Mouse (Mus musculus) heart, postnatal 4 days (tissue): ENCODE measurements around the gene Gm10272. TPM values are rescaled to one million over a fixed set of nuclear protein-coding genes. Genes with fewer than 3 reads are reported as not detected.
A peak's percentile ranks its signal among the peaks of the same experiment; 100 is the strongest.
"Not testable (repeated sequence)": the region's sequence is repeated elsewhere in the genome, so short reads cannot be mapped to it uniquely, and the experiment has no call there.

Experiments
- DNase-seq: peaks from one replicate; pipeline ENCODE4 v3.0.0; 2021
- total RNA-seq, 2 experiments: library from RNA; stranded (reverse); gene quantifications; 2 replicates each; pipeline ENCODE4 v1.2.3; 2021

Gene Gm10272
- not detected for total RNA-seq

DNA sequence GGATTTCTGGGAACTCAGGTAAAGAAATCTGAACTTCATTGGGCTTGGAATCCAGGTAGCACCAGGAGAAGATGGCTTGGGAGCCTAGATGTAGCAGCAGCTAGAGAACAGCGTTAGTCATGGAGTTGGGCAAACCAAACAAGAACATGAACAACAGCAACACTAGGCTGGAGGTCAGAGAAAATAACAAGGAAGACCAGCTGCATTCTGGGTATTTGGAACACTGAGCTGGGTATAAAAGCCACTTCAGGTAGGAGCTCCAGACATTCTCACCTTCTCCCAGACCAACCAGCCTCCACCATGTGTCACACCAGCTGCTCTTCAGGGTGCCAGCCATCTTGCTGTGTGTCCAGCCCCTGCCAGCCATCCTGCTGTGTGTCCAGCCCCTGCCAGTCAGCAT, at the start of gene Gm10272:
Gm10272 (plus strand) TSS at position 301 of the 400 bp plus-strand sequence.
- no peak for DNase-seq

DNA sequence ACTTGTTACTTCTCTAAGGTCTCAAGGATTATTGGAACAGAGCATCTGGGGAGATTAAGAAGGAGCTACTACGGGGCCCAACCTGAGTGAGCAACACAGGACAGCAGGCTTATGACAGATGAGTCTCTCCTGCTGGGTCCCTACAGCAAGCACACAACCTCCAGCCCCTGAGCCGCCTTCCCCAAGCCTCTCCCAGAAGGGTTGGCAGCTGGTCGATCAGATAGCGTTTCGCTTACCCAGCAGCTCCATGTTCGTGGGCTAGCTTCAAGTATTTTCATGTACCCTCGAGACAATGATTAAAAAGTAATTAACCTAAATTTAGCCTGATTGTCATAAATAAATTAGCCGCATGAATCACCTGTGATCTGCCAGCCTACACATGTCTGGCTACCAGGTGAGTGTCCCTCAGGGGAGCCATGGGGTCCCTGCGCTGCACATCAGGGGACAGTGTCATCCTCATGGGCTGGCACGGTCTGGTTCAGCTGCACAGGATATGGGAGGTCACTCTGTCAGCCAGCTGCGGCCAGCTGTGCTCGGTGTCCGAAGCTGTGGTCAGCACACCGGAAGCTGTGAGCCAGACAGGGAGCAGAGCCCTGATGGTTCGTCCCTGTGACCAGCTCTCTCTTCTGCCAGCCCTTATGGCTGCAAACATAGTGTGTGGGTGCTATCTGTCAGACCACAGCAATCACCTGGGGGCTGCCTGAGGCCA, 48.0 kb upstream of the Gm10272 start:
- peak; percentile 59 for DNase-seq

GRCm38 (mm10) chr10:77663949-77664665, 42.3 kb upstream of the Gm10272 start:
- no peak for DNase-seq

GRCm38 (mm10) chr10:77666342-77666741, 40.1 kb upstream of the Gm10272 start:
- peak; percentile 21 for DNase-seq

GRCm38 (mm10) chr10:77667402-77667801, 39.0 kb upstream of the Gm10272 start:
- no peak for DNase-seq

DNA sequence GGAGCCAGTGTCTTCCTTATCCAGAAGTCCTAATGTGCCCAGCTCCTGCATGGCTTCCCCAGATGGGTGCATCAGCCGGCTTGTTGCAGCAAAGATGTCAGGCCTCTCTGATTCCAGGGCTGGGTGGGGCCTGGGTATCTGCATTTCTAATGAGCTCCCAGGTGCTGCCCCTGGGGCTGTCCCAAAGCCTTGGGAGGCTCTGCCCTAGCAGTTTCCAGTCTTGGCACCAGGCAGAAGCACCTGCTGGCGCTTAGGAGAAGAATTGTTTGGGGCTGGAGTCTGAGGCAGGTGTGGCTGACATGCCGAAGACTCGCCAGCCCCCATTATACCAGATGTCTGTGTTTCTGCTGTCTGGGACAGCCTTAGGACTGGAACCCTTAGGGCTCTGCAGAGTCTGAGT, 35.7 kb upstream of the Gm10272 start:
- DNase-seq = no peak

GRCm38 (mm10) chr10:77671519-77671918, 34.9 kb upstream of the Gm10272 start:
- no peak for DNase-seq

GRCm38 (mm10) chr10:77673765-77674164, 32.7 kb upstream of the Gm10272 start:
- DNase-seq = no peak

GRCm38 (mm10) chr10:77677562-77677961, 28.9 kb upstream of the Gm10272 start:
- no peak for DNase-seq

DNA sequence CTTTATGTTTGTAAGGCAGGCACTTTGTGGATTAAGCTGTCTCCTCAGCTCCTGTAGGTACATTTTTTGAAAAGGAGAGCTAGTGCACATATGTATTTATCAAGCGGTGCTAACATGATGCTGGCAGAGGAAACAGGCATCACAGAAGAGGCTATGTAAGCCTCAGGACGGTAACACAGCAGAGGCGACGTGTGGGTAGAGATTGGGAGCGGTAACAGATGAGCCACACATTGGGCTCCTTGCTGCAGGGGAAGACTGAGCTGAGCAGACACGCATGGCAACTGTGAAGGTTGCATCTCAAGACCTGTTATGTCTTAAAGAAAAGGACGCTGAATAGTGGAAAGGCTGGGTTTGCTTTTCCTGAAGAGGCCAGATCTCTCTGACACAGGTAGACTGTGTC, 23.4 kb upstream of the Gm10272 start:
- DNase-seq = no peak

DNA sequence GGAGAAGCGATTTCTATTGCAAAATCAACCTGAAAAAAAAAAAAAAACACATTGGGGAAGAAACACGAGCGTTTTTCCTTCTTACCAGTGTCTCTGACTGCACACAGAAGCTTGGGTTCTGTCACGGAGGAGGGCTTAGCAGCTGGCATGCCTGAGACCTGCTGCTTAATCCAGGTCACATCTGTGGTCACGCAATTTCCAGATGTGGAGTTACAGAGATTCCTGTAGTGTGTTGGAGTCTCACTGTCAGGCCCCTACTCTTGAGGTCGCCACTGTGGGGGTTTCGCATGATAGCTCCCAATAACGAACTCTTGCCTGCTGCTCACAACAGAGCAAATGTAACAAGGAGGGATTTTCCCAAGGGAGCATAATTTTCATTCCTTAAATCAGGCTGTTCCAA, 22.2 kb upstream of the Gm10272 start:
- DNase-seq = no peak

DNA sequence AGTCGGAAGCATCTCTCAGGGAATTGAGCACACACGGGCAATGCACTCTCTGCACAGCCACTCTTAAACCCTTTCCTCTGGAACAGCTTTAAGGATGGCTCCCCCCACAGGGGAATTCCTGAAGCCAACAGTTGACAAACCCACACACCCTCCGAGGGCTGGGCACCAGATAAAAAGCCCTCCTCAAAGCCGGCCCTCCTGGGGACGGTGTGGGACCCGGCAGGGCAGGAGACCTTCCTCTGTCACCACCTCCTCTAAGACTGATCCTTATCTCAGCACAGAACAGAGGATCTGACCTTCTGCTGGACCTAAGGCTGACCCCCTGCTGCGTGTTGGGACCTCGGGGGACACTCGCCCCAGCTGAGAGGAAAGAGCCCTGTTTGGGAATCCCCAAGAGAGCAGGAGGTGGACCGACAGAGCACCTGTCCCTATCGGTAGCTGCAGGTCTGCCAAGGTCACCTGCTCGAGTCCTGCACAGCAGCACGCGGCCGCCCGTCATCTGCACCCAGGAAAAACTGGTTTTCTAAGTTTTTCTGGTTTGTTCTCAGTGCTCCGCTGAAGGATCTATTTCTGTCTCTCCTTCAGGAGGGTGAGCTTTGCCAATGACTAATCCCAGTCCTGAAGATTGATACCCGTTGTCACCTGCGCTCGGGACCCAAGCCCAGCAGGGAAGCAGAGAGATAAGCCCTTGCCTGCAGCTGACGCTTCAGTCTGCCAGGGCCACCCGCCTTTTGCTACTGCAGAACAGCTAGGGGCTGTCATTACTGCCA, 20.3 kb upstream of the Gm10272 start, which contains the start of gene Tspear:
Tspear (plus strand) TSS at position 675 of the 770 bp plus-strand sequence.
- DNase-seq = peak; percentile 21

GRCm38 (mm10) chr10:77687021-77687420, 19.4 kb upstream of the Gm10272 start:
- no peak for DNase-seq

DNA sequence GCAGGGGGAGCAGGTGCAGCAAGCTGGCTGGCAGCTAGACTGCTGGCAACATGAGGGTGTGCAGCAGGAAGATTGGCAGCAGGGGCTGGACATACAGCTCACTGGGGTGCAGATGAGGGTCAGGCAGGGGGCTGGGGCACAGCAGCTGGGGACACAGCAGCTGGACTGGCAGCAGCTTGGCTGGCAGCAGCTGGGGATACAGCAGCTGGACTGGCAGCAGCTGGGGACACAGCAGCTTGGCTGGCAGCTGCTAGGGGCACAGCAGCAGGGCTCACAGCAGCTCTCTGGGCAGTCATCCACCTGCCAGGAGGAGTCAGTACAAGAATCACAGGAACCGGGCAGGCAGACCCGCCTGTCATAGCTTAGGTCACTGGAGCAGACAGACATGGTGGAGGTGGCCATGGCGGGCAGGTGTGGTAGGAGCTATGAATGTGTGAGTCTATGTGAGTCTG, 16.0 kb upstream of the Gm10272 start, which contains the start of gene Gm19402:
Gm19402 (minus strand) TSS at position 402 of the 452 bp plus-strand sequence.
- not testable (repeated sequence) for DNase-seq

GRCm38 (mm10) chr10:77697133-77697532, 9.3 kb upstream of the Gm10272 start, which contains the start of gene Gm9508:
Gm9508 (minus strand) TSS chr10:77697233.
- no peak for DNase-seq

DNA sequence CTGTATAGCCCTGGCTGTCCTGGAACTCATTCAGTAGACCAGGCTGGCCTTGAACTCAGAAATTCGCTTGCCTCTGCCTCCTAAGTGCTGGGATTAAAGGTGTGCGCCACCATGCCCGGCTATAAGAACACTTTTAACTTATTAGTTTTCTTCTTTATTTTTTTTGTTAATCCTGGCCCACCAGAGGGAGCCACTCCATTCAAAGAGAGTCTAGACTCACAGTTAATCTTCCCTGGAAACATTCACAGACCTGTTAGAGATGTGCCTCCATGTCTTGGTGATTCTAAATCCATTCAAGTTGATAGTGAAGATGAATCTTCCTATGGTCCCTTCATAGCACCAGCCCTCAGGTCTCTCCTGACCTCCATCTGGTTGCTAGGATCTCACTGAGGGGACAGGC, 3.4 kb downstream of the Gm10272 start:
- DNase-seq = no peak

- not testable (repeated sequence) for DNase-seq
Observed at GRCm38 (mm10) chr10:77711157-77711556, 4.7 kb downstream of the Gm10272 start, which contains the start of gene Gm10024. Gm10024 (plus strand) TSS chr10:77711457.

GRCm38 (mm10) chr10:77713734-77714133, 7.3 kb downstream of the Gm10272 start:
- DNase-seq = no peak

- no peak for DNase-seq
Observed at GRCm38 (mm10) chr10:77715507-77715906, 9.1 kb downstream of the Gm10272 start, which contains the start of gene Gm10142. Gm10142 (plus strand) TSS chr10:77715807.

DNA sequence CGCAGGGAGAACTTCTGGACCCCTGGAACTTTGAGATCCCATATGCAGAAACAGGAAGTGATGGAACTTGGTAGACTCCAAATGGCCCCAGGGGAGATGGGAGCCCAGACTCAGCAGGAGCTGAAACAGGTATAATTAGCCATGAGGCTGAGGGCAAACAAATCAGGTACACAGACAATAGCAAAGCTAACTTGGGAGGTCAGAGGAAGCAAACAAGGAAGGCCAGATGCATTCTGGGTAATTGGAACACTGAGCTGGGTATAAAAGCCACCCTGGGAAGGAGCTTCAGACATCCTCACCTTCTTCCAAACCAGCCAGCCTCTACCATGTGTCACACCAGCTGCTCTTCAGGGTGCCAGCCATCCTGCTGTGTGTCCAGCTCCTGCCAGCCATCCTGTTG, 13.9 kb downstream of the Gm10272 start, which contains the start of gene Krtap12-1:
Krtap12-1 (plus strand) TSS at position 301 of the 400 bp plus-strand sequence.
- not testable (repeated sequence) for DNase-seq

DNA sequence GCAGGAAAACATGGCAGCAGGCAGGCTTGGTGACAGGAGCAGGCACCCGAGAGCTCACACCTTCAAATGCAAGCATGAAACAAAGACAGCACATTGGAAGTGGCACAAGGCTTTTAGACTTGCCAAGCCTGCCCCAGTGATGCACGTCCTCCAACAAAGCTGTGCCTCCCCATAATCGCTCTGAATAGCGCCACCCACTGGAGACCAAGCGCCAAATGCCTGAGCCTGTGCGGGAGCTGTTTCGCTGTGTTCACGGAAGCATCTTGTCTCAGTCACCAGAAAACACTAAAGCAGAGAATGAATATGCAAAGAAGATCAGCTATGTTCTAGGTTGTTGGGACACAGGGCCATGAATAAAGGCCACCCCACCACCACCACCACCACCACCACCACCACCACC, 18.4 kb downstream of the Gm10272 start:
- DNase-seq = no peak

DNA sequence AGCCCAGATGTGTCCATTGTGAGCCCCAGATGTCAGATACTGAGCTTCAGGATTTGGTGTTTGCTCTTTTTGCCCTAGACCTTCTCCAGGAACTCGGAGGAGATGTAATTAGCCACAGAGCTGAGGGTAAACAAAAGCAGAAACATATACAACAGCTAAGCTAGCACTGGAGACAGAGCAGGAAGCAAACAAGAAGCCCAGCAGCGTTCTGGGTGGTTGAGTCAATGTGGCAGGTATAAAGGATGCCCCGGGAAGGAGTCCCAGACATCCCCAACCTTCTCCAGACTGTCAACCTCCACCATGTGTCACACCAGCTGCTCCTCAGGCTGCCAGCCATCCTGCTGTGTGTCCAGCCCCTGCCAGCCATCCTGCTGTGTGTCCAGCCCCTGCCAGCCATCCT, 19.8 kb downstream of the Gm10272 start, which contains the start of gene Gm10100:
Gm10100 (plus strand) TSS at position 301 of the 400 bp plus-strand sequence.
- no peak for DNase-seq
